Mouse (Mus musculus) liver, embryonic 15.5 days (tissue): Measurements from ENCODE around the gene Mettl26. TPM values are rescaled to one million over a fixed set of nuclear protein-coding genes. Genes with fewer than 3 reads are reported as not detected.

Source experiments
- ATAC-seq: fragments of 200-750 bp; cut with Nextera tagmentation; 2 replicates; pipeline ENCODE4 v1.8.0; 2017; ENCODE audit warnings: moderate number of reproducible peaks, mild to moderate bottlenecking, moderate library complexity; ENCODE audit not compliant: insufficient read depth
- H3K27ac ChIP-seq: fragments of 300-500 bp; sonication (generic); replicated peaks from 2 replicates; pipeline ENCODE4 v1.5.1; 2015; ENCODE audit warnings: mild to moderate bottlenecking, inconsistent platforms
- H3K27me3 ChIP-seq: fragments of 300-500 bp; sonication (generic); 2 replicates; pipeline ENCODE4 v1.6.1; 2015; ENCODE audit warnings: mild to moderate bottlenecking, inconsistent platforms
- H3K36me3 ChIP-seq: fragments of 300-500 bp; sonication (generic); replicated peaks from 2 replicates; pipeline ENCODE4 v1.6.1; 2015; ENCODE audit warnings: moderate library complexity, mild to moderate bottlenecking, inconsistent platforms
- H3K4me1 ChIP-seq: fragments of 300-500 bp; sonication (generic); replicated peaks from 2 replicates; pipeline ENCODE4 v1.6.1; 2015; ENCODE audit warnings: inconsistent platforms
- H3K4me2 ChIP-seq: fragments of 300-500 bp; sonication (generic); 2 replicates; pipeline ENCODE4 v1.6.1; 2015; ENCODE audit warnings: moderate library complexity, mild to moderate bottlenecking, inconsistent platforms
- H3K4me3 ChIP-seq: fragments of 300-500 bp; sonication (generic); replicated peaks from 2 replicates; pipeline ENCODE4 v1.5.1; 2015; ENCODE audit warnings: mild to moderate bottlenecking, inconsistent platforms
- H3K9ac ChIP-seq: fragments of 300-500 bp; sonication (generic); 2 replicates; pipeline ENCODE4 v1.6.1; 2015; ENCODE audit warnings: moderate library complexity, mild to moderate bottlenecking, inconsistent platforms
- H3K9me3 ChIP-seq: fragments of 300-500 bp; sonication (generic); replicated peaks from 2 replicates; pipeline ENCODE4 v1.6.1; 2016; ENCODE audit warnings: inconsistent platforms
- WGBS: fragments of 180-500 bp; shearing (Covaris S2); methylation state at CpG from one replicate; pipeline ENCODE4 v1.1.7; 2015; ENCODE audit warnings: mixed read lengths; ENCODE audit not compliant: insufficient replicate concordance; 5-methylcytosine and 5-hydroxymethylcytosine counted together
- polyA plus RNA-seq: library from polyadenylated mRNA; unstranded; fragments of >200 nt; fragmentation: Nextera tagmentation; extraction: Ambion mirVana; gene quantifications from 2 replicates; pipeline ENCODE4 v1.2.1, GENCODE M21; 2015

The Mettl26 gene
- polyA plus RNA-seq = 46.4 and 49.4 TPM in 2 replicates

GRCm38 (mm10) chr17:25874721-25875170 is at the start of gene Mettl26:
Gene Mettl26 (plus strand): TSS chr17:25875074.
- under 1% methylated on average over 25 of the region's 25 CpGs for WGBS
- peak within 1 kb of the TSS; percentile 90 for H3K27ac ChIP-seq
- H3K36me3 ChIP-seq = peaks cover 21% of the 10 kb centered on the region
- H3K9ac ChIP-seq = peak within 1 kb of the TSS; percentile 79
- H3K4me2 ChIP-seq = peak within 1 kb of the TSS; percentile 89
- no peaks in the 10 kb centered on the region for H3K27me3 ChIP-seq
- ATAC-seq = peak; percentile 64
- peaks cover 43% of the 10 kb centered on the region for H3K4me1 ChIP-seq
- H3K9me3 ChIP-seq = no peaks in the 10 kb centered on the region
- H3K4me3 ChIP-seq = peak within 1 kb of the TSS; percentile 85

GRCm38 (mm10) chr17:25825311-25825710 is 49.6 kb upstream of the Mettl26 start:
- Histone ChIP-seq H3K9ac (no peak overlapping the region), H3K36me3 (peaks cover 37% of the 10 kb centered on the region), H3K4me3 (no peak overlapping the region), H3K27me3 (peaks cover 24% of the 10 kb centered on the region), H3K9me3 (no peaks in the 10 kb centered on the region), H3K27ac (no peak overlapping the region), H3K4me2 (peak overlapping the region; percentile 75), H3K4me1 (peaks cover 49% of the 10 kb centered on the region)
- no peak for ATAC-seq
- 70% methylated on average over 6 of the region's 6 CpGs for WGBS

- Histone ChIP-seq H3K36me3 (peaks cover 45% of the 10 kb centered on the region), H3K4me3 (no peak overlapping the region), H3K9me3 (no peaks in the 10 kb centered on the region), H3K4me1 (peaks cover 57% of the 10 kb centered on the region), H3K27me3 (peaks cover 17% of the 10 kb centered on the region), H3K27ac (no peak overlapping the region), H3K9ac (no peak overlapping the region), H3K4me2 (no peak overlapping the region; the same call in 1 of the 2 replicates)
- no peak for ATAC-seq
- 89% methylated on average over 27 of the region's 27 CpGs for WGBS
Measured at GRCm38 (mm10) chr17:25825984-25826570, 48.8 kb upstream of the Mettl26 start.

- WGBS = 88% methylated on average over 13 of the region's 13 CpGs
Measured at GRCm38 (mm10) chr17:25827011-25827410, 47.9 kb upstream of the Mettl26 start.

GRCm38 (mm10) chr17:25827546-25828222 is 47.2 kb upstream of the Mettl26 start:
- Histone ChIP-seq H3K27ac (no peak overlapping the region), H3K4me3 (no peak overlapping the region), H3K9ac (no peak overlapping the region), H3K4me1 (peaks cover 69% of the 10 kb centered on the region), H3K36me3 (peaks cover 52% of the 10 kb centered on the region), H3K27me3 (peaks cover 2% of the 10 kb centered on the region), H3K4me2 (peak overlapping the region; percentile 81; the same call in 1 of the 2 replicates), H3K9me3 (no peaks in the 10 kb centered on the region)
- no peak for ATAC-seq
- WGBS = 87% methylated on average over 22 of the region's 22 CpGs

More at GRCm38 (mm10) chr17:25827011-25827410, 47.9 kb upstream of the Mettl26 start:
- Histone ChIP-seq H3K36me3 (peaks cover 52% of the 10 kb centered on the region), H3K4me1 (peaks cover 66% of the 10 kb centered on the region), H3K4me2 (no peak overlapping the region), H3K27ac (no peak overlapping the region), H3K27me3 (peaks cover 9% of the 10 kb centered on the region), H3K9me3 (no peaks in the 10 kb centered on the region), H3K4me3 (no peak overlapping the region), H3K9ac (no peak overlapping the region)
- ATAC-seq = no peak

GRCm38 (mm10) chr17:25828223-25828594 is 46.7 kb upstream of the Mettl26 start:
- H3K27ac ChIP-seq = peak overlapping the region; percentile 69
- H3K4me2 ChIP-seq = peak overlapping the region; percentile 81
- peaks cover 69% of the 10 kb centered on the region for H3K4me1 ChIP-seq
- H3K9ac ChIP-seq = 0 out of 2 replicates have a peak overlapping the region, but pooled peaks have one; percentile 61
- 79% methylated on average over 8 of the region's 8 CpGs for WGBS
- peak overlapping the region; percentile 65 for H3K4me3 ChIP-seq
- no peak for ATAC-seq
- peaks cover 52% of the 10 kb centered on the region for H3K36me3 ChIP-seq
- H3K27me3 ChIP-seq = no peaks in the 10 kb centered on the region
- no peaks in the 10 kb centered on the region for H3K9me3 ChIP-seq

GRCm38 (mm10) chr17:25828712-25829557 is 45.9 kb upstream of the Mettl26 start, which contains the start of gene Jmjd8:
Gene Jmjd8 (plus strand): TSS chr17:25828867.
- Histone ChIP-seq H3K9ac (peak within 1 kb of the TSS; percentile 61), H3K27me3 (no peaks in the 10 kb centered on the region), H3K36me3 (peaks cover 52% of the 10 kb centered on the region), H3K4me2 (peak within 1 kb of the TSS; percentile 81), H3K4me1 (peaks cover 72% of the 10 kb centered on the region), H3K4me3 (peak within 1 kb of the TSS; percentile 65), H3K9me3 (no peaks in the 10 kb centered on the region), H3K27ac (peak within 1 kb of the TSS; percentile 69)
- no peak for ATAC-seq
- 2% methylated on average over 32 of the region's 32 CpGs for whole genome bisulfite sequencing

GRCm38 (mm10) chr17:25829558-25830017 is 45.3 kb upstream of the Mettl26 start:
- peak overlapping the region; percentile 81 for H3K4me2 ChIP-seq
- H3K4me1 ChIP-seq = peaks cover 72% of the 10 kb centered on the region
- WGBS = 35% methylated on average over 8 of the region's 8 CpGs
- peaks cover 52% of the 10 kb centered on the region for H3K36me3 ChIP-seq
- ATAC-seq = no peak
- peak overlapping the region; percentile 65 for H3K4me3 ChIP-seq
- no peaks in the 10 kb centered on the region for H3K27me3 ChIP-seq
- peak overlapping the region; percentile 61 for H3K9ac ChIP-seq
- peak overlapping the region; percentile 69 for H3K27ac ChIP-seq
- no peaks in the 10 kb centered on the region for H3K9me3 ChIP-seq

GRCm38 (mm10) chr17:25830200-25830753 is 44.6 kb upstream of the Mettl26 start:
- no peaks in the 10 kb centered on the region for H3K27me3 ChIP-seq
- no peak for ATAC-seq
- H3K4me3 ChIP-seq = peak overlapping the region; percentile 65; the same call in 1 of the 2 replicates
- WGBS = 70% methylated on average over 4 of the region's 4 CpGs
- H3K36me3 ChIP-seq = peaks cover 57% of the 10 kb centered on the region
- H3K9ac ChIP-seq = no peak overlapping the region
- no peaks in the 10 kb centered on the region for H3K9me3 ChIP-seq
- H3K4me2 ChIP-seq = peak overlapping the region; percentile 81
- peaks cover 72% of the 10 kb centered on the region for H3K4me1 ChIP-seq
- 0 out of 2 replicates have a peak overlapping the region, but pooled peaks have one; percentile 69 for H3K27ac ChIP-seq

GRCm38 (mm10) chr17:25830806-25831431 is 44.0 kb upstream of the Mettl26 start:
- H3K27ac ChIP-seq = peak overlapping the region; percentile 90; the same call in 1 of the 2 replicates
- H3K4me1 ChIP-seq = peaks cover 75% of the 10 kb centered on the region
- H3K4me3 ChIP-seq = peak overlapping the region; percentile 72
- no peaks in the 10 kb centered on the region for H3K9me3 ChIP-seq
- no peaks in the 10 kb centered on the region for H3K27me3 ChIP-seq
- 80% methylated on average over 14 of the region's 14 CpGs for WGBS
- peaks cover 53% of the 10 kb centered on the region for H3K36me3 ChIP-seq
- no peak overlapping the region for H3K9ac ChIP-seq
- H3K4me2 ChIP-seq = peak overlapping the region; percentile 92
- ATAC-seq = no peak
